Mouse (Mus musculus) lung, embryonic 14.5 days (tissue): ENCODE results near the gene Fv1. TPM values are rescaled to one million over a fixed set of nuclear protein-coding genes. Genes with fewer than 3 reads are reported as not detected.
"Not testable (repeated sequence)": the region's sequence is repeated elsewhere in the genome, so short reads cannot be mapped to it uniquely, and the experiment has no call there.

Experiments
- ATAC-seq: fragments of 200-750 bp; cut with Nextera tagmentation; 2 replicates; pipeline ENCODE4 v1.8.0; 2017; ENCODE audit warnings: mild to moderate bottlenecking, moderate TSS enrichment, moderate library complexity; ENCODE audit not compliant: insufficient read depth
- DNase-seq: peaks from one replicate; pipeline ENCODE4 v3.0.0-alpha.2; 2015
- H3K27ac ChIP-seq: fragments of 300-500 bp; sonication (generic); 2 replicates; pipeline ENCODE4 v1.5.1; 2014; ENCODE audit warnings: low read depth, mild to moderate bottlenecking, moderate library complexity
- H3K27me3 ChIP-seq: fragments of 300-500 bp; sonication (generic); 2 replicates; pipeline ENCODE4 v1.6.1; 2014; ENCODE audit warnings: low read length, control low read depth; ENCODE audit not compliant: insufficient read depth
- H3K36me3 ChIP-seq: fragments of 300-500 bp; sonication (generic); 2 replicates; pipeline ENCODE4 v1.6.1; 2014; ENCODE audit warnings: control low read depth; ENCODE audit not compliant: insufficient read depth
- H3K4me1 ChIP-seq: fragments of 300-500 bp; sonication (generic); 2 replicates; pipeline ENCODE4 v1.6.1; 2014; ENCODE audit warnings: antibody characterized with exemption, control low read depth; ENCODE audit not compliant: insufficient read depth
- H3K4me2 ChIP-seq: fragments of 300-500 bp; sonication (generic); 2 replicates; pipeline ENCODE4 v1.6.1; 2014; ENCODE audit warnings: mild to moderate bottlenecking
- H3K4me3 ChIP-seq: fragments of 300-500 bp; sonication (generic); 2 replicates; pipeline ENCODE4 v1.5.1; 2014; ENCODE audit warnings: low read depth, low read length
- H3K9ac ChIP-seq: fragments of 300-500 bp; sonication (generic); 2 replicates; pipeline ENCODE4 v1.6.1; 2014
- H3K9me3 ChIP-seq: fragments of 300-500 bp; sonication (generic); 2 replicates; pipeline ENCODE4 v1.6.1; 2016; ENCODE audit warnings: low read depth, low read length, control low read depth
- CTCF ChIP-seq: IDR thresholded peaks from 2 replicates; pipeline ENCODE4 v1.5.1; 2016; ENCODE audit warnings: antibody characterized with exemption, low read depth
- WGBS: fragments of 180-500 bp; shearing (Covaris S2); extraction: QIAGEN DNeasy Blood & Tissue Kit; methylation state at CpG from one replicate; pipeline ENCODE4 v1.1.7; 2014; 5-methylcytosine and 5-hydroxymethylcytosine counted together
- polyA plus RNA-seq: library from polyadenylated mRNA; unstranded; fragments of >200 nt; fragmentation: Nextera tagmentation; extraction: Ambion mirVana; gene quantifications from 2 replicates; pipeline ENCODE4 v1.2.1, GENCODE M21; 2014

Gene Fv1
- polyA plus RNA-seq, 1 experiment from 2014 or later, result 11.5 TPM

- H3K4me3 ChIP-seq, result peak overlapping the region; percentile 64
- peak; percentile 80 for ATAC-seq
- TF ChIP-seq CTCF, result no peak
- no peak for DNase-seq
- peaks cover 3% of the 10 kb centered on the region; the same call in 1 of the 2 replicates for H3K9me3 ChIP-seq
- H3K4me1 ChIP-seq, result 0 out of 2 replicates have a peak, but pooled peaks cover 6% of the 10 kb centered on the region
- H3K4me2 ChIP-seq, result peak overlapping the region; percentile 71
- H3K36me3 ChIP-seq, result 0 out of 2 replicates have a peak, but pooled peaks cover 3% of the 10 kb centered on the region
- WGBS, result 5% methylated on average over 4 of the region's 4 CpGs
- H3K27me3 ChIP-seq, result no peaks in the 10 kb centered on the region
- H3K27ac ChIP-seq, result no peak overlapping the region
- H3K9ac ChIP-seq, result peak overlapping the region; percentile 64
Observed at GRCm38 (mm10) chr4:147848584-147848991, 20.2 kb upstream of the Fv1 start.

- no peaks in the 10 kb centered on the region for H3K27me3 ChIP-seq
- H3K4me3 ChIP-seq, result no peak overlapping the region
- H3K36me3 ChIP-seq, result no peaks in the 10 kb centered on the region
- no peak for TF ChIP-seq CTCF
- 0 out of 2 replicates have a peak, but pooled peaks cover 6% of the 10 kb centered on the region for H3K4me1 ChIP-seq
- H3K4me2 ChIP-seq, result no peak overlapping the region
- 74% methylated on average over 2 of the region's 2 CpGs for WGBS
- H3K9ac ChIP-seq, result no peak overlapping the region
- no peak overlapping the region for H3K27ac ChIP-seq
- DNase-seq, result no peak
- no peaks in the 10 kb centered on the region for H3K9me3 ChIP-seq
- no peak for ATAC-seq
Observed at GRCm38 (mm10) chr4:147850776-147851175, 18.0 kb upstream of the Fv1 start.

GRCm38 (mm10) chr4:147862051-147862450 is 6.7 kb upstream of the Fv1 start:
- ATAC-seq, result no peak
- Histone ChIP-seq H3K4me2 (no peak overlapping the region), H3K9me3 (no peaks in the 10 kb centered on the region), H3K9ac (no peak overlapping the region), H3K4me3 (no peak overlapping the region), H3K36me3 (peaks cover 58% of the 10 kb centered on the region), H3K4me1 (no peaks in the 10 kb centered on the region), H3K27ac (no peak overlapping the region), H3K27me3 (no peaks in the 10 kb centered on the region)
- no peak for TF ChIP-seq CTCF
- WGBS, result 92% methylated on average over 3 of the region's 3 CpGs
- no peak for DNase-seq

- Histone ChIP-seq H3K9me3 (no peaks in the 10 kb centered on the region), H3K9ac (no peak overlapping the region), H3K27me3 (no peaks in the 10 kb centered on the region), H3K27ac (no peak overlapping the region), H3K4me2 (no peak overlapping the region), H3K4me1 (0 out of 2 replicates have a peak, but pooled peaks cover 4% of the 10 kb centered on the region), H3K36me3 (peaks cover 50% of the 10 kb centered on the region), H3K4me3 (no peak overlapping the region)
- ATAC-seq, result no peak
- no peak for DNase-seq
- TF ChIP-seq CTCF, result no peak
- WGBS, result 95% methylated on average over 6 of the region's 6 CpGs
Observed at GRCm38 (mm10) chr4:147865651-147866050, 3.1 kb upstream of the Fv1 start.

GRCm38 (mm10) chr4:147866056-147866455 is 2.7 kb upstream of the Fv1 start:
- 0 out of 2 replicates have a peak, but pooled peaks cover 4% of the 10 kb centered on the region for H3K4me1 ChIP-seq
- ATAC-seq (no peak), DNase-seq (no peak)
- no peak overlapping the region for H3K27ac ChIP-seq
- TF ChIP-seq CTCF, result no peak
- H3K4me3 ChIP-seq, result no peak overlapping the region
- H3K9me3 ChIP-seq, result no peaks in the 10 kb centered on the region
- no peak overlapping the region for H3K9ac ChIP-seq
- WGBS, result 92% methylated on average over 9 of the region's 9 CpGs
- H3K36me3 ChIP-seq, result peaks cover 47% of the 10 kb centered on the region
- no peaks in the 10 kb centered on the region for H3K27me3 ChIP-seq
- H3K4me2 ChIP-seq, result no peak overlapping the region

- peak; percentile 7 for DNase-seq
- H3K4me2 ChIP-seq, H3K4me1 ChIP-seq, H3K27me3 ChIP-seq, H3K9ac ChIP-seq, H3K27ac ChIP-seq, H3K4me3 ChIP-seq, ATAC-seq, H3K9me3 ChIP-seq: not testable (repeated sequence)
- 47% methylated on average over 3 of the region's 3 CpGs for WGBS
- H3K36me3 ChIP-seq, result peaks cover 45% of the 10 kb centered on the region
Observed at GRCm38 (mm10) chr4:147866793-147867192, 2.0 kb upstream of the Fv1 start.

GRCm38 (mm10) chr4:147867563-147868449 is 973 bp upstream of the Fv1 start:
- DNase-seq, result peak; percentile 4
- Histone ChIP-seq H3K36me3 (peaks cover 45% of the 10 kb centered on the region), H3K9me3 (no peaks in the 10 kb centered on the region), H3K4me1 (0 out of 2 replicates have a peak, but pooled peaks cover 4% of the 10 kb centered on the region), H3K27me3 (no peaks in the 10 kb centered on the region), H3K4me3 (peak overlapping the region; percentile 74), H3K9ac (peak overlapping the region; percentile 74), H3K4me2 (peak overlapping the region; percentile 76), H3K27ac (peak overlapping the region; percentile 76)
- 3% methylated on average over 22 of the region's 22 CpGs for WGBS
- no peak; the same call in 1 of the 2 replicates for ATAC-seq
- TF ChIP-seq CTCF, result no peak
